Mouse (Mus musculus): ENCODE results near the gene Ppp6r3. TPM values are rescaled to one million over a fixed set of nuclear protein-coding genes. Genes with fewer than 3 reads are reported as not detected.

The Ppp6r3 gene
- polyA plus RNA-seq, 1 experiment = 97.4 TPM

GRCm38 (mm10) chr19:3450714-3451113 is 124.8 kb downstream of the Ppp6r3 start:
- Histone ChIP-seq H3K27ac (ENCODE audit: control insufficient read depth, insufficient read depth, low read length) (no peak overlapping the region), H3K36me3 (ENCODE audit: control insufficient read depth, insufficient read depth, low read length) (peaks cover 16% of the 10 kb centered on the region), H3K4me1 (replicated peaks; ENCODE audit: control insufficient read depth, insufficient read depth, low read length) (peaks cover 30% of the 10 kb centered on the region), H3K4me3 (ENCODE audit: control insufficient read depth, insufficient read depth, low read length) (no peak overlapping the region), H3K27me3 (ENCODE audit: control insufficient read depth, insufficient read depth, low read length) (no peaks in the 10 kb centered on the region)
- 84% methylated on average over 3 of the region's 3 CpGs for WGBS
- TF ChIP-seq POLR2A (IDR thresholded peaks at IDR 0.05; ENCODE audit: control insufficient read depth, extremely low read depth, insufficient read depth, low read length, poor library complexity) = no peak
- no peak for TF ChIP-seq CTCF (IDR thresholded peaks at IDR 0.05; ENCODE audit: borderline replicate concordance, control insufficient read depth, extremely low read depth, insufficient read depth, low read length, poor library complexity)
- no peak for DNase-seq

DNA sequence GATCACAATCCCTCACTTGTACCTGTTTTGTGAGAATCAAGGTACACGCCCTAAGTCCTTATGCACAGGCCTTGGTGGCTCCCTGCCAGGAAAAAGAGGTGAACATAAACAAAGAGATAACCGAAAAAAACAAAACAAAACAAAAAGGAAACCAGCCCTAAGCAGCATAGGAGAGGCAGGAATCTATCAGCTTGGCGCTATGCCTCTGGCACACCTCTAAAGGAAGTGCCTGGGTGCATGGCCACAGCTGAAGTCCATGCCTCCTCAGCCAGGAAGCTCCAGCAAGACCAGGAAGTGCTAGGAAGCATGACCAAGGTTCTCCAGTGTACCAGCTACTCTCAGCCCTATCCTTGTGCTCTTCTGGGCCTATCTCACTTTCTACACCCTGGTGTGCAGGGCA is 126.3 kb downstream of the Ppp6r3 start:
- Histone ChIP-seq H3K27me3 (ENCODE audit: control insufficient read depth, insufficient read depth, low read length) (no peaks in the 10 kb centered on the region), H3K27ac (ENCODE audit: control insufficient read depth, insufficient read depth, low read length) (no peak overlapping the region), H3K4me1 (replicated peaks; ENCODE audit: control insufficient read depth, insufficient read depth, low read length) (peaks cover 30% of the 10 kb centered on the region), H3K4me3 (ENCODE audit: control insufficient read depth, insufficient read depth, low read length) (no peak overlapping the region), H3K36me3 (ENCODE audit: control insufficient read depth, insufficient read depth, low read length) (peaks cover 1% of the 10 kb centered on the region; the same call in 1 of the 2 replicates)
- WGBS = 66% methylated on average over 3 of the region's 3 CpGs
- no peak for DNase-seq
- TF ChIP-seq CTCF (IDR thresholded peaks at IDR 0.05; ENCODE audit: borderline replicate concordance, control insufficient read depth, extremely low read depth, insufficient read depth, low read length, poor library complexity) (no peak), POLR2A (IDR thresholded peaks at IDR 0.05; ENCODE audit: control insufficient read depth, extremely low read depth, insufficient read depth, low read length, poor library complexity) (no peak)

DNA sequence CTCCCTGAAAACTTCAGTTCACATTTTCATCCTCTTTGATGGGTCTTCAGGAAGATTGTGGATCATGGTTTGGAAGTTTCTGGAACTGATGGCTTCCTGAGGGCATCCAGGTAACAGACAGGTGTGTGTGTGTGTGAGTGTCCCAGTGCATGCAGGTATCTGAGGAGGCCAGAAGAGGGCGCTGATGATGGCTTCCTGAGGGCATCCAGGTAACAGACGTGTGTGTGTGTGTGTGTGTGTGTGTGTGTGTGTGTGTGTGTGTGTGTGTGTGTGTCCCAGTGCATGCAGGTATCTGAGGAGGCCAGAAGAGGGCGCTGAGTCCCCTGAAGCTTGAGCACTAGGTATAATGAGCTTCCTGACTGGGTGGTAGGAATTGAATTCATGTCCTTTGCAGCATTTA is 128.2 kb downstream of the Ppp6r3 start:
- Histone ChIP-seq H3K4me1 (replicated peaks; ENCODE audit: control insufficient read depth, insufficient read depth, low read length) (peaks cover 22% of the 10 kb centered on the region), H3K27ac (ENCODE audit: control insufficient read depth, insufficient read depth, low read length) (no peak overlapping the region), H3K27me3 (ENCODE audit: control insufficient read depth, insufficient read depth, low read length) (no peaks in the 10 kb centered on the region), H3K36me3 (ENCODE audit: control insufficient read depth, insufficient read depth, low read length) (no peaks in the 10 kb centered on the region), H3K4me3 (ENCODE audit: control insufficient read depth, insufficient read depth, low read length) (no peak overlapping the region)
- TF ChIP-seq POLR2A (IDR thresholded peaks at IDR 0.05; ENCODE audit: control insufficient read depth, extremely low read depth, insufficient read depth, low read length, poor library complexity) (no peak), CTCF (IDR thresholded peaks at IDR 0.05; ENCODE audit: borderline replicate concordance, control insufficient read depth, extremely low read depth, insufficient read depth, low read length, poor library complexity) (no peak)
- DNase-seq = no peak
- WGBS = 82% methylated on average over 3 of the region's 3 CpGs

DNA sequence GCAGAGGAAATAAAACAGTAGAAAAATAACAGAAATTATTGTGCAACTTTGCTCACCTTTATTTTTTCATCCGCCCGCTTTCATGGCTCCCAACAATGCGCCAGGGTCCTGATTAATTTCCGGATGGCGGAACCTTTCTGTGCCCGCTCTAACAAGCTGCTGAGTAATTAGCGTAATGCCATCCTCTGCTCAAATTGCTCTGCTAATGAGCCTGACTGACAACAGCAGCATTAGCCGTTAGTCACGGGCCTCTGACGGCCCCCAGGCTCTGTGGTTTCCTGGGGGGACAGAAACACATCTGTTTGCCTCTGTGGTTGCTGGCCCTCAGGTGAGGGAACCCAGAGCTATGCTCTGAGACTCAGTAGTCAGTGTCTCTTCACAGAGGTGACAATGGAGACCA is 134.5 kb downstream of the Ppp6r3 start:
- 8% methylated on average over 10 of the region's 10 CpGs for WGBS
- peak; percentile 24 for DNase-seq
- Histone ChIP-seq H3K4me1 (replicated peaks; ENCODE audit: control insufficient read depth, insufficient read depth, low read length) (peaks cover 28% of the 10 kb centered on the region), H3K36me3 (ENCODE audit: control insufficient read depth, insufficient read depth, low read length) (no peaks in the 10 kb centered on the region), H3K27me3 (ENCODE audit: control insufficient read depth, insufficient read depth, low read length) (no peaks in the 10 kb centered on the region), H3K27ac (ENCODE audit: control insufficient read depth, insufficient read depth, low read length) (peak overlapping the region; percentile 37; the same call in 1 of the 2 replicates), H3K4me3 (ENCODE audit: control insufficient read depth, insufficient read depth, low read length) (no peak overlapping the region)
- no peak for TF ChIP-seq CTCF (IDR thresholded peaks at IDR 0.05; ENCODE audit: borderline replicate concordance, control insufficient read depth, extremely low read depth, insufficient read depth, low read length, poor library complexity)
- TF ChIP-seq POLR2A (IDR thresholded peaks at IDR 0.05; ENCODE audit: control insufficient read depth, extremely low read depth, insufficient read depth, low read length, poor library complexity) = no peak

- 5% methylated on average over 5 of the region's 5 CpGs for WGBS
- H3K4me3 ChIP-seq (ENCODE audit: control insufficient read depth, insufficient read depth, low read length) = no peak overlapping the region
- peaks cover 28% of the 10 kb centered on the region for H3K4me1 ChIP-seq (replicated peaks; ENCODE audit: control insufficient read depth, insufficient read depth, low read length)
- DNase-seq = no peak
- no peaks in the 10 kb centered on the region for H3K27me3 ChIP-seq (ENCODE audit: control insufficient read depth, insufficient read depth, low read length)
- H3K27ac ChIP-seq (ENCODE audit: control insufficient read depth, insufficient read depth, low read length) = peak overlapping the region; percentile 37; the same call in 1 of the 2 replicates
- TF ChIP-seq CTCF (IDR thresholded peaks at IDR 0.05; ENCODE audit: borderline replicate concordance, control insufficient read depth, extremely low read depth, insufficient read depth, low read length, poor library complexity) (no peak), POLR2A (IDR thresholded peaks at IDR 0.05; ENCODE audit: control insufficient read depth, extremely low read depth, insufficient read depth, low read length, poor library complexity) (no peak)
- no peaks in the 10 kb centered on the region for H3K36me3 ChIP-seq (ENCODE audit: control insufficient read depth, insufficient read depth, low read length)
These were observed 134.9 kb downstream of the Ppp6r3 start for GRCm38 (mm10) chr19:3440667-3441066.

- WGBS = 81% methylated on average over 5 of the region's 5 CpGs
- TF ChIP-seq POLR2A (IDR thresholded peaks at IDR 0.05; ENCODE audit: control insufficient read depth, extremely low read depth, insufficient read depth, low read length, poor library complexity) (no peak), CTCF (IDR thresholded peaks at IDR 0.05; ENCODE audit: borderline replicate concordance, control insufficient read depth, extremely low read depth, insufficient read depth, low read length, poor library complexity) (no peak)
- Histone ChIP-seq H3K36me3 (ENCODE audit: control insufficient read depth, insufficient read depth, low read length) (no peaks in the 10 kb centered on the region), H3K27me3 (ENCODE audit: control insufficient read depth, insufficient read depth, low read length) (no peaks in the 10 kb centered on the region), H3K4me1 (replicated peaks; ENCODE audit: control insufficient read depth, insufficient read depth, low read length) (peaks cover 37% of the 10 kb centered on the region), H3K27ac (ENCODE audit: control insufficient read depth, insufficient read depth, low read length) (no peak overlapping the region), H3K4me3 (ENCODE audit: control insufficient read depth, insufficient read depth, low read length) (no peak overlapping the region)
- no peak for DNase-seq
These were observed 137.6 kb downstream of the Ppp6r3 start for GRCm38 (mm10) chr19:3437980-3438379.

DNA sequence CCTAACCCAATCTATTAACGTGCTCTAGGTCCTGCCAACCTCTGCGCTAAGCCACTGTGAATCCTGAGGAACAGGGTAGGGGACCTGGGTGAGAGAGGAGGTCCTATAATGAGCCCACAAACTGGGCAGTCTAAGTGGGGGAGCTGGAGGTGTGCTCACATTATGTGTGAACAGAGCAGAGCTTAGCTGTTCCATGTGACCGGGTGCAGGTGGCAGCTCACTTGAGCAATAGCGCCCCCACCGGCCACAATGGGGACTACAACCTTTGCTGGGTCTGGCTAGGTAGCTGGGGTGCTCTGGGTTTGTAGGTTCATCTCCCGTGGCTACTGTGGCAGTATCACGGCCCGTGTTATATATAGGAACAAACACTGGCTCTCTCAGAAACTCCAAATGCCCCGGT is 138.7 kb downstream of the Ppp6r3 start:
- Histone ChIP-seq H3K27me3 (ENCODE audit: control insufficient read depth, insufficient read depth, low read length) (no peaks in the 10 kb centered on the region), H3K4me3 (ENCODE audit: control insufficient read depth, insufficient read depth, low read length) (no peak overlapping the region), H3K36me3 (ENCODE audit: control insufficient read depth, insufficient read depth, low read length) (no peaks in the 10 kb centered on the region), H3K4me1 (replicated peaks; ENCODE audit: control insufficient read depth, insufficient read depth, low read length) (peaks cover 37% of the 10 kb centered on the region), H3K27ac (ENCODE audit: control insufficient read depth, insufficient read depth, low read length) (no peak overlapping the region)
- TF ChIP-seq POLR2A (IDR thresholded peaks at IDR 0.05; ENCODE audit: control insufficient read depth, extremely low read depth, insufficient read depth, low read length, poor library complexity) (no peak), CTCF (IDR thresholded peaks at IDR 0.05; ENCODE audit: borderline replicate concordance, control insufficient read depth, extremely low read depth, insufficient read depth, low read length, poor library complexity) (peak; percentile 66; the same call in 1 of the 2 replicates)
- WGBS = 57% methylated on average over 9 of the region's 9 CpGs
- DNase-seq = peak; percentile 63

Data from thymus, adult 2 months (tissue).